Mouse (Mus musculus) erythroblast, embryonic 14.5 days (primary cell): Measurements from ENCODE around the gene Frs3.

Experiments used
- GATA1 ChIP-seq: IDR thresholded peaks from 2 replicates; pipeline ENCODE4 v1.6.1; 2012; ENCODE audit warnings: low read length, inconsistent platforms, mixed read lengths
- TAL1 ChIP-seq: IDR thresholded peaks from 3 replicates; pipeline ENCODE4 v1.6.1; 2012; ENCODE audit warnings: low read length, inconsistent platforms, mixed read lengths

GRCm38 (mm10) chr17:47711883-47712282 is 23.1 kb downstream of the Frs3 start:
- TF ChIP-seq TAL1 (no peak), GATA1 (no peak)
